Mouse (Mus musculus) liver (tissue): ENCODE measurements around the gene Pcyt2.
A peak's percentile ranks its signal among the peaks of the same experiment; 100 is the strongest.

ENCODE experiments used
- DNase-seq: peaks from one replicate; pipeline ENCODE4 v3.0.0-alpha.2; 2020; ENCODE audit warnings: mixed read lengths

The Pcyt2 gene

DNA sequence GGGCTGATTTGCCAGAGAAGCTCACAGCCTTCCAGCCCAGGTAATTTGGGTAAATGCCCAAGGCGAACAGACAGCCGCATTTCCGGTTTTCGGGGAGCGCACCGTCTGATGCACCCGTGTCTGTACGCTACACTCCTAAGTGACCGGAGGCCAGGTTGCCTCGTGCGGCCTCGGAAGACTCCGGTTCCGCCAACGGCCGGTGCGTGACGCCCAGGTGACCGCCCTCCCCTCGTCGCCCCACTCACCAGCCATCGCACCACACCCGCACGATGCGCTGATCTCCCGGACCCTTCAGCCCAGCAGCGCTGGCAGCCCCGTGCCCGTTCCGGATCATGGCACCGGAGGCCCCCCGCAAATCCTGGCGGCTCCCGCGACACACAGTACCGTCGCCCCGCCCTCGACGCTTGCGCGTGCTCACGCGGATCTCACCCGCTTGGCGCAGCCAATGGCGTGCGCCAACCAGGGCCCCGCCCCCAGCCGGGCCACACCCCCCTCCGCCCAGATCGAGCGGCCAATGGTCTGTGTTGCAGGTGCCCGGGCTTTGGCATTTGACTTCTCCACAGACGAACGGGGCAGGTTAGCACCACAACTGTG, at the start of gene Pcyt2:
Pcyt2 (minus strand) TSS at position 418 of the 594 bp plus-strand sequence.
- DNase-seq = peak; percentile 97

DNA sequence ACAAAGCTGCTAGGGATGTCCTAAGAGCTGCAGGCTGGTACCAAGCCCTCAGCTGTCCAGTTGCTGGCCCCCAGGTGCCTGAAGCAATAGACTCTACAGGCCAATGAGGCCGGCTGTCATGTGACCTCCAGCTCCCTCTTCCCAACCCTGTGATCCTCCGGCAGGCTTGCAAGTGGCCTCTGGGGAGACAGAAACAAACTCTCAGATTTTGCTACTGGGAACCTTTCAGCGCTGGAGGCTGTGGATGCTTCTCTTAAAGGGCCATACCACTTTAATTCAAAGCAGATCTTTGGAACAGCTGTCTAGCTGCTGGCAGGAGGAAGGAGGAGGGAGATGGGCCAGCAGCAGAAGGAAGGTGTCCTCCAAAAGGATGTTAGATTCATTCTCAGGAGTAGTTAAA, 48.9 kb upstream of the Pcyt2 start:
- DNase-seq = no peak

DNA sequence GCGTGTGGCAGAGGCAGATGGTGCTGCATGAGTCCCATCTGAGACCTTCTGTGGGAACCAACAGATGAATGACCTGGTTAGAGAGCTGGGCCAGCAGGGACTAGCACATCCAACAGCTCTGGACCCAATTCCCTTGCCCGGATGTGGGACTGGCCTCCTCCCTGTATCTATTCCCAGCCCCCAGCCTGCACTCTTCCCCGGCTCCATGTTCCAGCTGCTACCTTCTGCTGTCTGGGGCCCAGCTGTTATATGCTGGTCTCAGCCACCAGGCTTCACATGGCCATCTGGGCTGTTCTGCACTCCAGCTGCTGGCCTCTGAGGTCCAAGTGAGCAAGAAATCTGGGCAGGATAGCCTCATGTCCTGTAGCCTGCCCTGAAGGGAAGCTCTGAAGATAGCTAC, 47.7 kb upstream of the Pcyt2 start:
- DNase-seq = no peak

DNA sequence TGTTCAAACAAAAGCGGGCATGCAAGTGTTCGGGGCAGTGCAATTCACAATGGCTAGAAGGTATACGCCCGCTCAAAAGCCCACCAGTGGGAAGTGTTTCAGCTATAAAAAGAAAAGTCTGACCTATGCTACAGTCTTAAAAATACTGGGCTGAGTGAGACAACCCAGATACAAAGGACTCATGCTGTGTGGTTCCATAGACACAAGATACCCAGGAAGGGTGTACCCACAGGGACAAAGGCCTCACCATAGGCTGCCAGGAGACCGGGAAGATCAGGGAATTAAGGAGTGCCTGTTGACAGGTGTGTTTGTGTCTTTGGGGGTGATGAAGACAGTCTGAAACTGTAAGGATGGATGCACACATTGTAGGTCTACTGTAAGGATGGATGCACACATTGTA, 46.0 kb upstream of the Pcyt2 start:
- DNase-seq = no peak

DNA sequence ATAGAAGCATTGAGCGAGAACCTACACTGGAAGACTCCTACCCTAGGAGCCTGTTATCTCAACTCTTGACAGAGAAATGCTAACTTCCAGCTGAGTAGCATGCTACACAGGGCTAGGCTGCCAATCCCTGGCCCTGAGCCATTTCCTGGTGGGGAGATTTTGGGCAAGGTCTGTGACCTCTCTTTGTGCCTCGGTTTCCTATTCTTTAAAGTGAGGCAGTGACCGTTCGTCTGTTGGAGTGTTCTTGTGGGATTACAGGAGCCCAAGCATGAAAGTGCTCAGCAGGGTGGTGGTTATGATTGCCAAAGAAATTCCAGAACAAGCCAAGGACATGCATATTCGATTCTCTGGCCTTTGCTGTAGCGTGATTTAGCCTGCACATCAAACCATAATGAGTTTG, 45.0 kb upstream of the Pcyt2 start:
- DNase-seq = no peak

DNA sequence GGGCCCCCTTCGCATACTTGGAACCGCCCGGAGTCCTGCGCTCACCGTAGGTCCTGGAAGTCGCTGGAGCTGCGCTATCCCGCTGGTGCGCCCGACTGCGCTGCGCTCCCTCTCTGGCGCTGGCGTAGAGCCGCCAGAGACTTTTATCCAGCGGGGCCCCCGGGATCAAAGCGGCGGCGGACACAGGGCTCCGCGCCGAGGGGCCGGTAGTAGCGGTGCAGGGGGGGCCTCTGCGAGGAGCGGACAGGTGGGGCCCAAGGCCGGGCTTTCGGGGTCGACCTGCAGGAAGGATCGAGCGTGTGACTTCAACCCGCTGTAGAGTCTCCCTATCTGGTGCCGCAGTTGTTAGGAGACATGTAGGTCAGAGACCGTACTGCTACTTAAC, 43.3 kb upstream of the Pcyt2 start, which contains the start of gene Notum:
Notum (minus strand) TSS at position 100 of the 385 bp plus-strand sequence.
- no peak for DNase-seq

DNA sequence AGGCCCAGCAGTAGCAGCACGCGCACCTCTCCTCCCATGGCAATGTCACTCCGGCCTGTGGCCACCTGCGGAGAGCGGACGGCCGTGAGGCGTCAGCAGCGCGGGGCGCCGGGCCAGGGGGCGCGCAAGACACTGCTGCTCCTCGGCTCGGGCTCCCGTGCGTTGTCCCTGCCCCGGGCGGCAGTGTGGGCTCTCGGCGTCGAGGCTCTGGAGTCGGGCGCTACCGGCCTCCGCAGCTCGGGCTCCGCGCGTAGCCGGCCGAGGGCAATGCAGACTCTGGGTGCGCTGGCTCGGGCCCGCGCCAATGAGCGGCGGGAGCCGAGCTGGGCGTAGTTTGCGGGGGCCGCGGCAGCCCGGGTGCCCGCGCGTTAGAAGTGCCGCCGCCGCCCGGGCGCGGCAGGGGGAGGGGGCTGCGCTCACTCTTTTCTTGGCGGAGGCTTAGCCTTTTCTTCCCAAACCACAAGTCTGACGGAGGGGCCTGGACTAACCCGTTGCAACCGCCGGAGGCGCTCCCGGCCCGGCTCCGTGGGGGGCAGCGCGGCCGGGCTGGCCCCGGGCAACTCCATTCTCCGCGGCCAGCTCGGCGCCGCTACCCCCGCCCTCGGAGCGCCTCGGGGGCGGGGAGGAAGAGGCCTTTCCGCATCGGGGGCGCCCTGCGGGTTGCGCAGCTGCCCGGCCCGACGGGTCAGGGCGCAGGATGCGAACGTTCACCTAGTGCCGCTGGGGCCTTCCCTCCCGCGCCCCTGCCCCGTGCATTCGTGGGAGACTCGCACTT, 42.8 kb upstream of the Pcyt2 start:
- DNase-seq = peak; percentile 31

DNA sequence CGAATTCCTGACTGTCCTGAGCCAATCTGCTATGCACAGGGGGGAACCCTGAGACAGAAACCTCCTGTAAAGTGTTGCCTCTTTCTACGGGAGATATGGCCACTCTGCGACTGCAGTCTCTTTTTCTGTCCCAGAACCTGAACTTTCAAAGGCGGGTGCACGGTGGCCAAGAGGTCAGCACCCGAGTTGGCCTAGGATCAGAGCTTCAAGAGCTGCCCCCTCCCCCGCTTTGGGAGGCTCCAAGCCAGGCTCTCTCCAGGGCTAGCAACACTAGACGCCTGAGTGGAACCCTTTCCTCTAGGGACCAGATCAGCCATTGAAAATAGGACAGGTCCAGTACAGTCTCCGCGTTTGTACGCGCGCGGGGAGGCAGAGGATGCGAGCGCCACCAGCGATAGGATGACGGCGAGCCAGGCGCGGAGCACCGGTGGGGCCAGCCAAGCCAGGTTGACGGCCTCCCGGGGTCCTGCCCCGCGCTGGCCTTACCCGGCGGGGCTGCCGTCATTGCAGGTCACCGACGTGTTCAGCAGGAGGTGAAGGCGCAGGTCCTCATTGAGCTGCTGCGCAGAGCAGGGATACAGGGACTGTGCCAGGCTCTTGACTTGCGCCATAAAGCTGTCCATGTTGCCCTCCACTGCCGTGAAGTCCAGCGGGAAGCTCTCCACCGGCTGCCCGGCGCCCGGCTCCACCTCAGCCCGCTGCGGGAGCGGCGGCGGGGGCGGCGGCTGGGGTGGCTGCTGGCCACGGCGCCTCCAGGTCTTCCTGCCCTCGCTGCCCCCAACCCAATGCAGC, 42.0 kb upstream of the Pcyt2 start:
- DNase-seq = no peak

DNA sequence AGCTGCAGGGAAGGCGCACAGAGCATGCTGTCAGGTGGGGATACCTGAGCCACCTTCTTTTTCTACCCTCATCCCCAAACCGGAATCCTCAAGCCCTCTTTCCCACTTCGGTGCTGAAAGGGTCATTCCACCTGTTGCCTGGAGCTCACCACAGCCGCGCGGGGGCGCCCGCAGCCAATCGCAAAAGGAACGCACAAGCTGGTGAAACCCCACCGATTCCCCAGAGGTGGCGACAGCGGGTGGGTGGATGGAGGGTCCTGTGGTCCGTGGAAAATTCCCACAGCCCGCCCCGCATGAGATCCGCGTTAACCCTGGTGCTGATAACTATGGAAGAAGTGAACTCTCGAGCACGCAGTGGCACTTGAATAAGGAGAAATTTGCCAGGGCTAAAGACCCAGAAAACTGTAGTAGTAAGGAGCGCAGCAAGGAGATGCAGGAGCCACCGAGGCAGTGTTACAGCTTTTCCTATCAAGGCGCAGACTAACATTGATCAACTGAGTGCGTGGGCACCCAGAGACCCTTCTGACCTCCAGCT, 41.2 kb upstream of the Pcyt2 start:
- peak; percentile 80 for DNase-seq

DNA sequence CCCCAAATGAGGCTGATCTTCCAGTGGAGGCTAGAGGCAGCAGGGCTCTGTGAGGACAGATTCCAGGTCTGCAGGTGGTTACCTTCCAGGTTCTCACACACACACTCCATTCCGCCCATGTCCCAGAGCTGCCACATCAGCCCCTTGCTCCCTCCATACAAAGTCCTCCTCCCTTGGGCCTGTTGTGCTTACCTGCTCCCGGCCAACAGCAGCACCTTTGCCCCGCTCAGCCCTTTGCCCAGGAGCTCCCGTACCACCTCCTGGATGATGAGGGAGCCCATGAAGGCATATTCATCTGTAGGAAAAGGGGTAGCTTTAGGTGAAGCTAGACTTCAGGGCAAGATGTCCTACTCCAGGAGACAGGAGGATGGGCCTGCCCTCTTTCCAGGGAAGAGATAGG, 39.6 kb upstream of the Pcyt2 start:
- DNase-seq = no peak

DNA sequence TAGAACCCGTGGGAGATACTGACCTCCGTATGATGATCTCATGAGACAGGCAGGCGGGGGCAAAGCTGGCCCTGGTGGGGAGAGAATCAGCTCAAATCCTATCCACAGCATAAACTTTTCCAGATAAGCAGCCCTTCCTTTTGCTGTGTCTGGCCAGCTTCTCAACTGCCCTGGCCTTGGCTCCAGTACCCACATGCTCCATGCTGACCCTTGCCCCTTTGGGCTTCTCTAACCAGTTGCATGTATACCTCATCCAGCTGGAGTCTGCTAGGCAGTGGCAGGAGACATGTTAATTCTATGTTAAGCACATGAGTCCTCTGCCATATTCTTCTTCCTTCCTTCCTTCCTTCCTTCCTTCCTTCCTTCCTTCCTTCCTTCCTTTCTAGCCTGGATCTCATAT, 37.0 kb upstream of the Pcyt2 start:
- DNase-seq = no peak

DNA sequence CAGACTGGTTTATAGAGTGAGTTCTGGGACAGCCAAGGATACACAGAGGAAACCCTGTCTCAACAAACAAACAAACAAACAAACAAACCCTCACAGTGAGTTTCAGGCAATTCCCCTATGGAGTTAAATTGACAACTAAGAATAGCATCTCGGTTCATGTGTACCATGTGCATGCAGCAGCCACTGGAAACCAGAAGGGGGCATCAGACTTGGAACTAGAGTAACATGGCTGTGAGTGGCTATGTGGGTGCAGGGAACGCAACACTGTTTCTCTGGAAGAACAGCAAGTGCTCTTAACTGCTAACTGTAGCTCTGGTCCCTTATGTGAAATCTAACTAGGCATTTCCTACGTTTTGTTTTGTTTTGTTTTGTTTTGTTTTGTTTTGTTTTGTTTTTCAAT, 34.1 kb upstream of the Pcyt2 start:
- DNase-seq = no peak

DNA sequence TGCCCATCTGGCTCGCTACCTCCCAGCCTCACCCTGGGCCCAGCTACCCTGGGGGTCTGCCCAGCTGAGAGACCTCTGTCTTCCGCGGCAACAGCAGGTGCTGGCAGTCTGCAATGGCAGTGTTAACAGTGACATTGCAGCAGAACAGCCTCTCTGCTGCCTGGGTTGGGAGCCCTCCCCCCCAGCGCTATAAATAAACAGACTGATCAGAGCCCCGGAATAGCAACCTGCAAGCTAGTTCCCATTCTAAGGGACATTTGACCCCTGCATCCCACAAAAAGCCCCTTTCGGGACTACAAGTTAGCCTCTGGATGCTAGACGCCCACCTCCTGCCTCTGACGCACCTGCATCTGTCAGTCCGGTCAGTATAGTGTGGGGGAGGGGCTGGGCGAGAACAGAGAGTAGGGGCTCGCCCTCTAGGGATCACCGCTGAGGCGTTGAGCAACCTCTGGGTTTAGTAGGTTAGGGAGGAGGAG, 30.3 kb upstream of the Pcyt2 start, which contains the start of gene Myadml2:
Myadml2 (minus strand) TSS at position 158 of the 476 bp plus-strand sequence.
- peak; percentile 64 for DNase-seq

DNA sequence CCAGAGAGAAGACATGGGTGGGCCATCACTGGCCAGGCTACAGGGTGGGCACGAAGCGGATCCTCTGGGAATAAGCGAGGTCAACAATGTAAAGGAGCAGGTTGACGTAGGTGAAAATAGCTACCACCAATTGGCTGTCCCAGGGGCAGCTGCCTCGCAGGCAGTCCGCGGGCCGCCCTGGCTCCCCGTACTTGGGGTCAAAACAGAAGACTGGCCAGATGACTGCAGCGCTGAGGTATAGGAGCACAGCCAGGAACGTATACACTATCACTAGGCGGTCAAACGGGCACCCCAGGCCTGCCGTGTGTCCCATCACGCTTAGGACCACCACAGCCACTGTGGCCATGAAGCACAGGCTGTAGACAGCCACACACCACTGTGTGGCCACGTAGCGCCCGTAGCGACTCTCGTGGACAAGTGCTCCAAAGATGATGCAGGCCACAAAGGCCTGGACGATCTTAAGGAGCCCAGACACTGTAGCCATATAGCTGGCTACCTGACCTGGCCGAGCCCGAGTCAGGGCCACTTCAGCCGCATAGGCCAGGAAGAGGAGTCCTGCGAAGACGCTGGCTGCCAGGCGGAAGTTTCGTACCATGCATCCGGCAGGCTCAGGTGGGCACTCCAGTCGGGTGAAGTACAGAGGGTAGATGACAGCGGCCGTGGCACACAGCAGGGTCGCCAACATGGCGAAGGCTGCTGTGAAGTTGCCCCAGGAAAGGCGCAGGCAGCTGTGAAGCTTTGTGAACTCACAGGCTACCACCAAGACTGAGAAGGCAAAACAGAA, 29.5 kb upstream of the Pcyt2 start:
- DNase-seq = no peak

DNA sequence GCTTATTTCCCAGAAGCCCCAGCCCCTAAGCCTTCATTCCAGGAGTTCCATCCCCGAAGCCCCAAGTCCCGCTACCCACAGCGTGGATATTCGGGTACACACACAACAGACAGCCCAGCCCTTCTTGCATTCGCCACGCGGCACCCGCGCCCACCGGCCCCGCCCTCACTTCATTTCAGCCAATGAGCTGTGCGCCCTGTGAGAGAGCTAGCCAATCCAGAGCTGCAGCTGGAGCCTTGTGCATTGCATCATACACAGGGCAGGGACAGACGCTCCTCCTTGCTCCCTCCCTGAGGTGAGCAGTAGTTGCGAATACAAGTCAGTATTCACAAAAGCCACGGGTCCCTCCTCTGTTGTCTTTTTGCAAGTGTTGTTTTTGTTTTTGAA, 25.9 kb upstream of the Pcyt2 start, which contains the start of gene Pycr1:
Pycr1 (minus strand) TSS at position 169 of the 387 bp plus-strand sequence.
- peak; percentile 95 for DNase-seq

DNA sequence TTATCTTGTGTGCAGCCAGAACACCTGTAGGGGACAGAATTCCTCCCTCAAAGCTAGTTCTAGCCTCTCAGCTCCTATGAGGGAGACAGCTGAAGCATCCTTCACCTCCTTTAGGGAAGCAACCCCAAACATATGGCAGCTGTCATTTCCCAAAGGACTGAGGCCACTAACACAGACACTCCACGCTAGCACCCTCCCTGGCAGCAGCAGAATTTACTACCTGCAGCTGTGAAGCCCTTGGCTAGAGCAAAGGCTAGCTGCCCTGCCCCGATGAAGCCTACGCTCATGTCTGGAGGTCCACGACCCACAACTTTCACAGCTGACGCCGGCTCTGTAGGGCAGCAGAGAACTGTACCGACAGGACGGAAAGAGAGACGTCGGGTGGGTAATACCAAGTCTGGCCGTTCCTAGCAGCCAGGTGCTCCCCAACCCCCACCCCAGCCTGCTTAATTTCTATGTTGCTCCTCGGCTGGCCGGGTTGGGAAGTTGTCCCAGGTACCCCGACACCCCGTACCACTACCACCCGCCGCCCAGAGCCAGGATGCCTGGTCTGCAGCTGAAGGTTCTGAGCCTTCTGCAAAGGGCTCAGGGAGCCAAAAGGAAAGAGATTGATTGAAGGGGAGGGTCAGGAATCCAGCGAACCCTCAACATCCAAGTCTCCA, 25.3 kb upstream of the Pcyt2 start:
- DNase-seq = no peak

DNA sequence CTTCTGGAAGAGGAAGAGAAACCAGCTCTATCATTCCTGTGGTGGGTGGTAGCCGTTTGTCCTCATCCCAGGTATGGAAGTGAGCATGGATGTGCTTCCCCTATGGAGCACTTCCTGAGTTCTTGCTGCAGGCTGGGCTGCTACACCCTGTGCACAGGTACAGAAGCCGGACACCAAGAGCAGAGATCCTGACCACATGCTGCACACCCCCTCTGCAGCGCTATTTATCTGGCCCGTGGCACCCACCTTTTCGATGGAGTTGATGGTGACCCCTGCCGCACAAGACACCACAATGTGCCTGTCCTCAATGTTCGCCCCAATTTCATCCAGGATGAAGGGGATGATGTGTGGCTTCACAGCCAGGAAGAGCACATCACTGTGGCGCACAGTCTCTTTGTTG, 24.1 kb upstream of the Pcyt2 start:
- DNase-seq = no peak

DNA sequence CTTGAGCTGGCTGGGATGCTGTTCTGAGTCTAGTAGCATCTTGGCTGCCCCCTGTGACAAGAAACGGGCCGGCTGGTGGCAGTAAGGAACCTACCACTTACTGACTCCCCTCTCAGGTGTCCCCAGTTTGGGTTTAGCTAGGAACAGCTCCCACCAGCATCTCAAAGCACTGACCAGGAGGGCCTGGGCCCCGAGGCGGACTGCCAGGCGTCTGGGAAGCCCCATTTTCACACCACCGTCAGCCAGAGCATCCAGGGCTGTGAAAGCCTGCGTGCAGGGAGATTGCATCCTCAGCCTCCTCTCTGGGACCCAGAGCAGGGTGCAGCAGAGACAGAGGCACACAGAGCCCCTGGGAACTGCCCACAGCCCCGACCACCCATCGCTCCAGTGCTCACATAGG, 23.5 kb upstream of the Pcyt2 start:
- no peak for DNase-seq

DNA sequence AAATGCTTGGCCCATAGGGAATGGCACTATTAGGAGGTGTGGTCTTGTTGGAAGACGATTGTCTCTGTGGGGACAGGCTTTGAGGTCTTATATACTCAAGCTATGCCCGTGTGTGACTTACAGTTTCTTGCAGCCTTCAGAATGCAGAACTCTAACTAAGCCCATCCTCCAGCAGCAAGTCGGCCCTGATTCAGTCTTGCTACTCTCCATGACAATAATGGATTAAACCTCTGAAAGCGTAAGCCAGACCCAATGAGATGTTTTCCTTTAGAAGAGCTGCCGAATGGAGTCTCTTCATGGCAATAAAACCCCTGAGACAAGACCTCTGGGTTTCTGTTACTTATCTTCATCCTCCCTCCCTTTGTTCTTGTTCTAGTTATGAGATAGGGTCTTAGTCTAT, 17.1 kb upstream of the Pcyt2 start:
- no peak for DNase-seq

DNA sequence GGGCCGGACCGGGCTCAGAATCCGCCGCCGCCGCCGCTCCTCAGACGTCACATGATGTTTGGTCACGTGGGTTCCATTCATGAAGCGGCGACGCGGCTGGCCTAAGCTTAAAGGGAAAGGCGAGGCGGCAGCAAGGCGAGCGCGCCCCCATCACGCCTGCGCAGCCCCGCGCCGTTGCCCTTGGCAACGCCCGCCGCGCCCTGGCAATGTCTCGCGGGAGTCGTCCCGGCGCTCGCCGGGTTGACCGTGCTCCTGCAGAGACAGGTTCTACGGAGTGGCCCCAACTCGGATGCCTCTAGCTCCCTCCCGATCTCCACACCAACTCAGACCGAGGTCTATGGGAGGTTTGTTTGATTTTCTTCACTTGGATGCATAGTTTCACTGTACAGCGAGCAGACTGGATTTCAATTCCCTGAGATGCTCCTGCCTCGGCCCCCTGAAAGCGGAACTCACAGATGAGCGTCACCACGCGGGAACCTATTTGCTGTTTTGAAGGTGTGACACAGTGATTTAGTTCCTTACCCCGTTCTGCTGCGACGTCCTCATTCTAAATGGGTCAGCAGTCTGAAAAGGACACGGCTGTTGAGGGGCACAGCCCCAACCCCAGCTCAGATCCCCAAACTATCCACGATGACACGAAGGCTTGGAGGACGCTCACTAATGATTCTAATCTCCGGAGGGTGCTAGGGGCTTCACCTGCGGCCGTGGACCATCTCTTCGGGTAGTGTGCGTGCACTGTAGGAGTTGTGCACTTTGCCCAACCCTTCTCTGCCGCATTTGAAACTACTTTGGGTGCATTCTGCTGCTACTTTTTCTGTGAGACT, 16.0 kb upstream of the Pcyt2 start, which contains the start of gene Mafg:
Mafg (minus strand) TSS at position 81 of the 824 bp plus-strand sequence.
- peak; percentile 96 for DNase-seq
